Mouse (Mus musculus) stomach, postnatal 0 days (tissue): ENCODE results near the gene Rassf8. TPM values are rescaled to one million over a fixed set of nuclear protein-coding genes. Genes with fewer than 3 reads are reported as not detected.

Experiments
- ATAC-seq: fragments of 200-750 bp; cut with Nextera tagmentation; 2 replicates; pipeline ENCODE4 v1.8.0; 2017; ENCODE audit not compliant: low FRiP score, low TSS enrichment
- DNase-seq: peaks from one replicate; pipeline ENCODE4 v3.0.0-alpha.2; 2016; ENCODE audit warnings: low spot score
- H3K27ac ChIP-seq: fragments of 300-500 bp; sonication (generic); replicated peaks from 2 replicates; pipeline ENCODE4 v1.5.1; 2014; ENCODE audit warnings: mild to moderate bottlenecking, control low read depth
- H3K27me3 ChIP-seq: fragments of 300-500 bp; sonication (generic); 2 replicates; pipeline ENCODE4 v1.6.1; 2014; ENCODE audit warnings: low read length; ENCODE audit not compliant: control insufficient read depth, insufficient read depth
- H3K36me3 ChIP-seq: fragments of 300-500 bp; sonication (generic); 2 replicates; pipeline ENCODE4 v1.6.1; 2014; ENCODE audit warnings: low read length, mixed read lengths; ENCODE audit not compliant: control insufficient read depth, insufficient read depth
- H3K4me1 ChIP-seq: fragments of 300-500 bp; sonication (generic); replicated peaks from 2 replicates; pipeline ENCODE4 v1.6.1; 2014; ENCODE audit warnings: antibody characterized with exemption; ENCODE audit not compliant: control insufficient read depth, insufficient read depth
- H3K4me2 ChIP-seq: fragments of 300-500 bp; sonication (generic); replicated peaks from 2 replicates; pipeline ENCODE4 v1.6.1; 2014; ENCODE audit warnings: low read depth, mild to moderate bottlenecking, control low read depth, moderate library complexity
- H3K4me3 ChIP-seq: fragments of 300-500 bp; sonication (generic); 2 replicates; pipeline ENCODE4 v1.5.1; 2014; ENCODE audit warnings: low read depth, low read length, control low read depth
- H3K9ac ChIP-seq: fragments of 300-500 bp; sonication (generic); 2 replicates; pipeline ENCODE4 v1.6.1; 2014; ENCODE audit warnings: mild to moderate bottlenecking, low read length, control low read depth, mixed read lengths
- H3K9me3 ChIP-seq: fragments of 300-500 bp; sonication (generic); 2 replicates; pipeline ENCODE4 v1.6.1; 2016; ENCODE audit warnings: low read length; ENCODE audit not compliant: control insufficient read depth
- CTCF ChIP-seq: IDR thresholded peaks from 2 replicates; pipeline ENCODE4 v1.5.1; 2016; ENCODE audit warnings: antibody characterized with exemption, low read depth, mild to moderate bottlenecking, moderate library complexity
- EP300 ChIP-seq: optimal IDR thresholded peaks from 2 replicates; pipeline ENCODE3; 2016; ENCODE audit warnings: antibody characterized with exemption
- WGBS: fragments of 180-500 bp; shearing (Covaris S2); extraction: QIAGEN DNeasy Blood & Tissue Kit; methylation state at CpG from one replicate; pipeline ENCODE4 v1.1.7; 2014; 5-methylcytosine and 5-hydroxymethylcytosine counted together
- polyA plus RNA-seq: library from polyadenylated mRNA; unstranded; fragments of >200 nt; fragmentation: Nextera tagmentation; extraction: Ambion mirVana; gene quantifications from 2 replicates; pipeline ENCODE4 v1.2.1, GENCODE M21; 2015

Gene Rassf8
- polyA plus RNA-seq, 1 experiment from 2014 or later = 5.9 TPM

GRCm38 (mm10) chr6:145767637-145768036 is 21.1 kb downstream of the Rassf8 start:
- H3K36me3 ChIP-seq = no peaks in the 10 kb centered on the region
- no peak for DNase-seq
- H3K4me2 ChIP-seq = no peak overlapping the region
- H3K9ac ChIP-seq = no peak overlapping the region
- TF ChIP-seq EP300 (no peak), CTCF (no peak)
- WGBS = 69% methylated on average over 5 of the region's 5 CpGs
- no peak overlapping the region for H3K4me3 ChIP-seq
- ATAC-seq = no peak
- H3K4me1 ChIP-seq = peaks cover 5% of the 10 kb centered on the region
- H3K9me3 ChIP-seq = no peaks in the 10 kb centered on the region
- no peak overlapping the region for H3K27ac ChIP-seq
- H3K27me3 ChIP-seq = no peaks in the 10 kb centered on the region

GRCm38 (mm10) chr6:145768671-145769292 is 22.2 kb downstream of the Rassf8 start:
- Histone ChIP-seq H3K4me1 (no peaks in the 10 kb centered on the region; the same call in 1 of the 2 replicates), H3K4me2 (no peak overlapping the region), H3K27ac (0 out of 2 replicates have a peak overlapping the region, but pooled peaks have one; percentile 49), H3K9me3 (no peaks in the 10 kb centered on the region), H3K27me3 (no peaks in the 10 kb centered on the region), H3K36me3 (no peaks in the 10 kb centered on the region), H3K9ac (no peak overlapping the region), H3K4me3 (no peak overlapping the region)
- TF ChIP-seq CTCF (no peak), EP300 (no peak)
- 39% methylated on average over 10 of the region's 10 CpGs for WGBS
- DNase-seq (peak; percentile 39), ATAC-seq (peak; percentile 89; the same call in 1 of the 2 replicates)

GRCm38 (mm10) chr6:145769855-145770254 is 23.3 kb downstream of the Rassf8 start:
- WGBS = 79% methylated on average over 11 of the region's 11 CpGs
- no peaks in the 10 kb centered on the region for H3K36me3 ChIP-seq
- TF ChIP-seq EP300 (no peak), CTCF (no peak; the same call in 1 of the 2 replicates)
- ATAC-seq (no peak), DNase-seq (no peak)
- H3K27ac ChIP-seq = no peak overlapping the region
- no peak overlapping the region for H3K4me3 ChIP-seq
- no peak overlapping the region for H3K9ac ChIP-seq
- no peaks in the 10 kb centered on the region; the same call in 1 of the 2 replicates for H3K4me1 ChIP-seq
- no peak overlapping the region for H3K4me2 ChIP-seq
- no peaks in the 10 kb centered on the region for H3K9me3 ChIP-seq
- no peaks in the 10 kb centered on the region for H3K27me3 ChIP-seq

- Histone ChIP-seq H3K36me3 (no peaks in the 10 kb centered on the region), H3K4me3 (no peak overlapping the region), H3K27ac (no peak overlapping the region), H3K9ac (no peak overlapping the region), H3K4me2 (no peak overlapping the region), H3K9me3 (no peaks in the 10 kb centered on the region), H3K27me3 (no peaks in the 10 kb centered on the region), H3K4me1 (no peaks in the 10 kb centered on the region; the same call in 1 of the 2 replicates)
- WGBS = 55% methylated on average over 18 of the region's 18 CpGs
- DNase-seq (no peak), ATAC-seq (0 out of 2 replicates have a peak, but pooled peaks have one; percentile 49)
- TF ChIP-seq EP300 = no peak
- TF ChIP-seq CTCF = no peak
These were observed 23.9 kb downstream of the Rassf8 start for GRCm38 (mm10) chr6:145770272-145771000.

GRCm38 (mm10) chr6:145774436-145774835 is 27.9 kb downstream of the Rassf8 start:
- no peak for DNase-seq
- H3K36me3 ChIP-seq = no peaks in the 10 kb centered on the region
- H3K4me2 ChIP-seq = no peak overlapping the region
- no peaks in the 10 kb centered on the region; the same call in 1 of the 2 replicates for H3K4me1 ChIP-seq
- H3K9me3 ChIP-seq = no peaks in the 10 kb centered on the region
- no peak overlapping the region for H3K9ac ChIP-seq
- ATAC-seq = no peak
- no peak overlapping the region for H3K27ac ChIP-seq
- H3K4me3 ChIP-seq = no peak overlapping the region
- WGBS = 97% methylated on average over 2 of the region's 2 CpGs
- no peaks in the 10 kb centered on the region for H3K27me3 ChIP-seq
- TF ChIP-seq EP300 (no peak), CTCF (no peak)

- Histone ChIP-seq H3K27ac (no peak overlapping the region), H3K4me1 (no peaks in the 10 kb centered on the region), H3K9ac (no peak overlapping the region), H3K4me3 (no peak overlapping the region), H3K9me3 (no peaks in the 10 kb centered on the region), H3K36me3 (no peaks in the 10 kb centered on the region), H3K27me3 (no peaks in the 10 kb centered on the region), H3K4me2 (no peak overlapping the region)
- no peak for ATAC-seq
- TF ChIP-seq EP300 (no peak), CTCF (no peak)
- 73% methylated on average over 4 of the region's 4 CpGs for WGBS
- DNase-seq = no peak
These were observed 29.7 kb downstream of the Rassf8 start for GRCm38 (mm10) chr6:145776241-145776640.
